Mouse (Mus musculus) G1E (cell line): ENCODE results near the gene Rab11fip2. TPM values are rescaled to one million over a fixed set of nuclear protein-coding genes. Genes with fewer than 3 reads are reported as not detected.

Experiments used
- ATAC-seq: 2 replicates; pipeline ENCODE4 v1.8.0; 2016; ENCODE audit warnings: mild to moderate bottlenecking; ENCODE audit not compliant: insufficient number of reproducible peaks, poor library complexity, low FRiP score, severe bottlenecking; ENCODE audit errors: extremely low read depth
- DNase-seq: peaks from one replicate; pipeline ENCODE4 v3.0.0; 2012; ENCODE audit warnings: low spot score
- H3K27me3 ChIP-seq: 2 replicates; pipeline ENCODE4 v1.6.1; 2012; ENCODE audit warnings: mild to moderate bottlenecking, low read length, inconsistent platforms; ENCODE audit not compliant: insufficient read depth
- H3K36me3 ChIP-seq: replicated peaks from 2 replicates; pipeline ENCODE3; 2012; ENCODE audit warnings: mild to moderate bottlenecking, inconsistent platforms
- H3K4me1 ChIP-seq: 2 replicates; pipeline ENCODE4 v1.6.1; 2012; ENCODE audit warnings: low read depth, low read length, inconsistent platforms, mixed read lengths; ENCODE audit not compliant: insufficient read depth
- H3K4me3 ChIP-seq: 2 replicates; pipeline ENCODE4 v1.5.1; 2012; ENCODE audit warnings: low read depth, mild to moderate bottlenecking, inconsistent platforms, low read length, moderate library complexity, mixed read lengths
- H3K9me3 ChIP-seq: replicated peaks from 2 replicates; pipeline ENCODE4 v1.6.1; 2012; ENCODE audit warnings: inconsistent platforms
- CTCF ChIP-seq: IDR thresholded peaks from 2 replicates; pipeline ENCODE4 v1.5.1; 2012; ENCODE audit warnings: low read depth, low read length, inconsistent platforms, mixed read lengths
- GATA1 ChIP-seq: IDR thresholded peaks from 2 replicates; pipeline ENCODE4 v1.6.1; 2012; ENCODE audit warnings: borderline replicate concordance, low read length, inconsistent platforms, mixed read lengths
- GATA2 ChIP-seq: IDR thresholded peaks from 2 replicates; pipeline ENCODE4 v1.6.1; 2012; ENCODE audit warnings: low read depth, low read length, inconsistent platforms, borderline replicate concordance
- POLR2AphosphoS5 ChIP-seq: IDR thresholded peaks from 2 replicates; pipeline ENCODE4 v1.6.1; 2012; ENCODE audit warnings: low read depth, low read length, inconsistent platforms; ENCODE audit not compliant: insufficient replicate concordance
- TAL1 ChIP-seq: conservative IDR thresholded peaks from 2 replicates; pipeline ENCODE4 v1.6.1; 2012; ENCODE audit warnings: low read depth, low read length, inconsistent platforms, mixed read lengths
- polyA plus RNA-seq: library from polyadenylated mRNA; stranded (reverse); fragments of >175 nt; gene quantifications from 2 replicates; pipeline ENCODE4 v1.2.3, GENCODE M21; 2012
- total RNA-seq, 2 experiments: library from RNA; stranded (forward) in 1 of 2; stranded (reverse) in 1 of 2; fragments of 200-1000 nt in 1 of 2; fragments of >200 nt in 1 of 2; fragmentation: Nextera tagmentation in 1 of 2; gene quantifications; 2 replicates each; pipeline ENCODE4 v1.2.3; 2014 to 2017

The Rab11fip2 gene
- total RNA-seq (2014; fragmentation: Nextera tagmentation) (8.6 and 8.9 TPM in 2 replicates), total RNA-seq (2017) (6.4 and 7.8 TPM in 2 replicates), polyA plus RNA-seq (1.1 and 1.2 TPM in 2 replicates)

DNA sequence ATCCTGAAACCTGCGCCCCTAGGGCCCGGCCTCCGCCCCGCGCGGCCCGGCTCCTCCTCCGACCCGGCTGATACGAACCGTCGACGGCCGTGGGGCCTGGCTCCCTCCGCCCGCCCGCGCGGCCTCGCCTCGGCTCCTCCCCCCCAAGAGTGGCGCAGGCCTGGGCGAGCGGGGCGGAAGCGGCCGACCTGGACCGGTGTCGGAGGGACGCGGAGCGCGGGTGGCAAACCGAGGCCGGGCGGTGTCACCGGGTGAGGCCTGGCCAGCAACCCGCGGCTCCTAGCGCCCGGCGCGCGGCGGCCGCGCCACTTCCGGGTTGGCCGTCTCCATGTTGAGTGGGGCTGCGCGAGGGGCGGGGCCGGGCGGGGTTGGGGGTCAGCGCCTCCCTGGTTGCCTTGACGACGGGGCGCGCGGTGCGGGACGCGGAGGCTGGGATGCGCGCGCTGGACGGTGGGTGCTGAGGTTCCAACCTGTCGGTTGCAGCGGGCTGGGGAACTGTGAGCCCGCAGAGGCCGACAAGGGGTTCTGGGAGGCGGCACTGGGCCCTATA, at the start of gene Rab11fip2:
TSS of gene Rab11fip2 (minus strand) at position 333 of the 550 bp plus-strand sequence.
- Histone ChIP-seq H3K4me3 (peak within 1 kb of the TSS; percentile 81), H3K36me3 (no peaks in the 10 kb centered on the region), H3K4me1 (peaks cover 9% of the 10 kb centered on the region; the same call in 1 of the 2 replicates), H3K27me3 (peaks cover 4% of the 10 kb centered on the region; the same call in 1 of the 2 replicates), H3K9me3 (no peaks in the 10 kb centered on the region)
- DNase-seq (peak; percentile 88), ATAC-seq (peak; percentile 71)
- no peak for TF ChIP-seq GATA1
- no peak for TF ChIP-seq POLR2AphosphoS5
- no peak for TF ChIP-seq CTCF
- no peak for TF ChIP-seq GATA2
- no peak for TF ChIP-seq TAL1

DNA sequence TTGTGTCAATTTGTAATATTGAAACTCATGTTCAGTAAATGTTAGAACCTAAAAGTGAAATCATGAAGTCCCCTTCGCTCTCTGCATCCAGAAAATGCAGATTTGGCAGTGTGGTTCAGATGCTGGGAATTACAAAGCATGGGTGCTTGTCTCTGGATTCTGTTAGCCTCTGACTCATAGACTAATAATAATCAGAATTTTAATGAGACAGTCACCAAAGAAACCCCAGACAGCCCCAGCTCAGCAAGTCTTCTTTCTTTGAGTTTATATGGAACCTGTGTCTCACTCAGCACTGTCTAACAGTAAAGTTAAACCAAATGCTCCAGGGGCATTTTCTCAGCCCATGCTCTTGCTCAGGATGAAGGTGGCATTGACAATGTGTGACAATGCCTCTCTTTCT, 38.1 kb upstream of the Rab11fip2 start:
- no peak for ATAC-seq
- no peaks in the 10 kb centered on the region for H3K4me1 ChIP-seq
- H3K27me3 ChIP-seq, result 0 out of 2 replicates have a peak, but pooled peaks cover 2% of the 10 kb centered on the region
- H3K36me3 ChIP-seq, result no peaks in the 10 kb centered on the region
- no peaks in the 10 kb centered on the region for H3K9me3 ChIP-seq
- H3K4me3 ChIP-seq, result no peak overlapping the region
- TF ChIP-seq GATA2 (no peak), POLR2AphosphoS5 (no peak), TAL1 (no peak), CTCF (no peak), GATA1 (no peak)
- DNase-seq, result no peak

DNA sequence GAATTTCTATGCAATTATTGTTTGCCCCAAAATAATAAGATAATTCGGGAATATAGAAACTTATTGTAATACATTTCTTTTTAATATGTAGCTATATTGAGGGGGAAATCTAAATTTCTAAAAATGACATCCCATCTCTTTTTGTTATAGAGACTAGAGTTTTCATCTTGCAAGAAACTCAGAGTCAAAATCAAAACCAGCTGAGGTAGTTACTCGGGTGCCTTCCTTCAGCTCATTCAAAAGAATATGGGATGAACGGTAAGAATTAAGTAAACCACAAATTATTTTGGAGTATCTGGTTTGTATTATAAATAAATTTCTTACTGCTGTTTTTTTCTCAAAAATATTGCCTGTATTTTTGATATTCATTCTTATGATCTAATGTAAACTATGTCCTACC, 11.5 kb upstream of the Rab11fip2 start:
- Histone ChIP-seq H3K27me3 (peaks cover 11% of the 10 kb centered on the region), H3K4me3 (no peak overlapping the region), H3K4me1 (no peaks in the 10 kb centered on the region), H3K36me3 (no peaks in the 10 kb centered on the region), H3K9me3 (no peaks in the 10 kb centered on the region)
- DNase-seq (no peak), ATAC-seq (no peak)
- TF ChIP-seq CTCF (no peak), GATA1 (no peak), TAL1 (no peak), GATA2 (no peak), POLR2AphosphoS5 (no peak)

DNA sequence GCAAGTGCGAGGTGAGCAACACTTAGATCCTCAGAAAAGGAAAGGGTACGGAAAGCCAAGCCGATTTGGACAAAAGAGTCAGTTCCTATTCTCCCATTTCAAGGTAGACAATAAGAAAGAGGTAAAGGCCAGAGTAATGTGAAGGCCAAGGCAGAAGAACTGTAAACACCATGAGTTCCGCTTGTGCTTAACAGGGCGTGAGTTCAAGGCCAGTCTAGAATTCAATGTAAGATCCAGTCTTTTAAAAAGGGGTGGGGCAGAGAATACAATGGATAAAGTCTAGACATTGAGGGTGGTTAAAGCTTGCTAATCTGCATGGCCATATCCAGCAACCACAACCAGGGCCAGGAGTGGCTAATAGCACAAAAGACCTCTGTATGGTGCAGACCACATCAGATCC, 6.3 kb upstream of the Rab11fip2 start:
- peaks cover 12% of the 10 kb centered on the region for H3K27me3 ChIP-seq
- no peak for ATAC-seq
- no peak for DNase-seq
- H3K36me3 ChIP-seq, result no peaks in the 10 kb centered on the region
- no peaks in the 10 kb centered on the region for H3K9me3 ChIP-seq
- no peak overlapping the region for H3K4me3 ChIP-seq
- H3K4me1 ChIP-seq, result no peaks in the 10 kb centered on the region
- no peak for TF ChIP-seq POLR2AphosphoS5
- TF ChIP-seq TAL1, result no peak
- no peak for TF ChIP-seq GATA1
- TF ChIP-seq GATA2, result no peak
- TF ChIP-seq CTCF, result no peak

DNA sequence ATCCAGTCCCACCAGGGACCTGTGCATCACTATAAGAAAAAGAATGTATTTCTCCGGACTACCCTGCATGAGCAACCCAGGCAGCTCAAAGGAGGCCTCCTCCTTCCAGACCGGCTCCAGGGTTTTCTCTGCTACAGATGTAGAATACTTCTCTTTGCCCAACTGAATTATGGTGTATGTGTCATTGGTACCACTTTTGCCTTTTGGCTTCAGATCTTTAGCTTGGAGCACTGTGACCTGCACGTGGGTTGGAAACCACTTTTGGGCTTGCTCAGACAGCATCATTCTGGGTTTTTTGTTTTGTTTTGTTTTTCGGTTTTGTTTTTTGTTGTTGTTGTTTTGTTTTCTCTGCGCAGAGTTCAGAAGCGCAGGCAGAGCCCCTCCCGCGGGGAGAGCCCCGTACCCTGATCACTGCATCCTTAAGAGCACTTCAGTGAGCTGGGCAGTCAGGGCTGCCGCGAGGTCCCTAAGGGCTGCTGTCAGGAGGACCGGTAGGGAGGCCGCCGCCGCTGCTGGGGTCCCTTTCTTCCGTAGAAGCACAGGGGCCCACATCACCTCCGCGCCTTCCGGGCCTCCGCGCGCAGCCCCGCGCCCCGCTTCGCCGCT, 635 bp downstream of the Rab11fip2 start:
- DNase-seq, result peak; percentile 6
- peak overlapping the region; percentile 81 for H3K4me3 ChIP-seq
- peaks cover 4% of the 10 kb centered on the region; the same call in 1 of the 2 replicates for H3K27me3 ChIP-seq
- ATAC-seq, result 0 out of 2 replicates have a peak, but pooled peaks have one; percentile 18
- TF ChIP-seq GATA2 (no peak), GATA1 (no peak), POLR2AphosphoS5 (no peak), TAL1 (no peak), CTCF (no peak)
- H3K4me1 ChIP-seq, result peaks cover 9% of the 10 kb centered on the region; the same call in 1 of the 2 replicates
- no peaks in the 10 kb centered on the region for H3K36me3 ChIP-seq
- no peaks in the 10 kb centered on the region for H3K9me3 ChIP-seq

DNA sequence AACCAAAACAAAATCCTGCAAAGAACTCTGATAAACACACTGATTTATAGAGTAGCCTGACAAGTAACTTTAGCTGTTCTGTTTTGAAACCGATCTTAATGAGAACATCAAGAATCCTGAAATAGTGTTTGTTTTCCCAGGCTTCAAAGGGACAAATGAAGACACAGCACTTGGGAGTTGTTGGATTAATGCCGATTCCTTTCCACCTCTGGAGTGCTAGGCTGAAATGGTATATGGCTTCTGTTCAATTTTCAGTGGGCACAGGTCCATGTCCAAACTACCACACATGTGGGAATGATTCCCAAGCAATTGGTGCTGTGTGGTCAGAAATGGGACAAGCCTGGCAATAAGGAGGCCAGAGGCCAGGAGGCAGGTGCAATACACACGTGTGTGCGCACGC, 3.7 kb downstream of the Rab11fip2 start:
- ATAC-seq, result no peak
- TF ChIP-seq GATA2 (no peak), CTCF (no peak), TAL1 (no peak), GATA1 (no peak), POLR2AphosphoS5 (no peak)
- H3K4me3 ChIP-seq, result no peak overlapping the region
- no peak for DNase-seq
- peaks cover 6% of the 10 kb centered on the region for H3K36me3 ChIP-seq
- H3K4me1 ChIP-seq, result peaks cover 9% of the 10 kb centered on the region; the same call in 1 of the 2 replicates
- no peaks in the 10 kb centered on the region for H3K27me3 ChIP-seq
- no peaks in the 10 kb centered on the region for H3K9me3 ChIP-seq
